Mouse (Mus musculus) kidney, embryonic 15.5 days (tissue): ENCODE results near the gene Cep164. TPM values are rescaled to one million over a fixed set of nuclear protein-coding genes. Genes with fewer than 3 reads are reported as not detected.

Experiments used
- ATAC-seq: fragments of 200-750 bp; cut with Nextera tagmentation; replicated peaks from 2 replicates; pipeline ENCODE4 v1.8.0; 2017; ENCODE audit warnings: moderate TSS enrichment; ENCODE audit not compliant: low FRiP score
- H3K27ac ChIP-seq: fragments of 300-500 bp; sonication (generic); 2 replicates; pipeline ENCODE4 v1.5.1; 2015; ENCODE audit warnings: mild to moderate bottlenecking, inconsistent platforms
- H3K27me3 ChIP-seq: fragments of 300-500 bp; sonication (generic); 2 replicates; pipeline ENCODE4 v1.6.1; 2015; ENCODE audit warnings: inconsistent platforms
- H3K36me3 ChIP-seq: fragments of 300-500 bp; sonication (generic); 2 replicates; pipeline ENCODE4 v1.6.1; 2015; ENCODE audit warnings: inconsistent platforms
- H3K4me1 ChIP-seq: fragments of 300-500 bp; sonication (generic); 2 replicates; pipeline ENCODE4 v1.6.1; 2015; ENCODE audit warnings: inconsistent platforms
- H3K4me2 ChIP-seq: fragments of 300-500 bp; sonication (generic); 2 replicates; pipeline ENCODE4 v1.6.1; 2015; ENCODE audit warnings: moderate library complexity, mild to moderate bottlenecking, inconsistent platforms
- H3K4me3 ChIP-seq: fragments of 300-500 bp; sonication (generic); replicated peaks from 2 replicates; pipeline ENCODE4 v1.5.1; 2015; ENCODE audit warnings: mild to moderate bottlenecking, inconsistent platforms
- H3K9ac ChIP-seq: fragments of 300-500 bp; sonication (generic); 2 replicates; pipeline ENCODE4 v1.6.1; 2015; ENCODE audit warnings: mild to moderate bottlenecking, inconsistent platforms
- H3K9me3 ChIP-seq: fragments of 300-500 bp; sonication (generic); replicated peaks from 2 replicates; pipeline ENCODE4 v1.6.1; 2016; ENCODE audit warnings: inconsistent platforms
- WGBS: fragments of 180-500 bp; shearing (Covaris S2); methylation state at CpG from one replicate; pipeline ENCODE4 v1.1.7; 2015; ENCODE audit warnings: mixed read lengths; 5-methylcytosine and 5-hydroxymethylcytosine counted together
- polyA plus RNA-seq: library from polyadenylated mRNA; unstranded; fragments of >200 nt; fragmentation: Nextera tagmentation; extraction: Ambion mirVana; gene quantifications from 2 replicates; pipeline ENCODE4 v1.2.1, GENCODE M21; 2015

The Cep164 gene
- polyA plus RNA-seq, 1 experiment from 2014 or later, result 30.6 TPM

DNA sequence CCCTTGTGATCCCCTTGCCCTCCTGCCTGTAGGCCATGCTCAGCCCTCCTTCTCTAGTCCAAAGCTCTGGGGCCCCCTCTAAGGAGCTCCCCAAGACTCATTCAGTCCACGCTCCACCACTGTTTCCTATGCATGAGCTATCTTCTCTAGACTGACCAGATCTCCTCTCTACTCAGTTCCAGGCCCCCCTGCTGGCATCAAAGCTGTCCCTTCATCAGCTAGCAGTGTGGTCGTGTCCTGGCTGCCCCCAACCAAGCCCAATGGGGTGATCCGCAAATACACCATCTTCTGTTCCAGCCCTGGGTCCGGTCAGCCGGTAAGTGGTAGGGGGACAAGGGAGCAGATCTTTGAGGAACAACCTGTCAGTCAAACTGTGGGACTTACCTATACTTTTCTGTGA, 96.6 kb downstream of the Cep164 start:
- Histone ChIP-seq H3K27me3 (no peaks in the 10 kb centered on the region), H3K4me3 (no peak overlapping the region), H3K4me1 (no peaks in the 10 kb centered on the region), H3K9me3 (no peaks in the 10 kb centered on the region), H3K27ac (no peak overlapping the region), H3K9ac (no peak overlapping the region), H3K36me3 (no peaks in the 10 kb centered on the region), H3K4me2 (no peak overlapping the region)
- ATAC-seq, result no peak
- WGBS, result 83% methylated on average over 5 of the region's 5 CpGs

DNA sequence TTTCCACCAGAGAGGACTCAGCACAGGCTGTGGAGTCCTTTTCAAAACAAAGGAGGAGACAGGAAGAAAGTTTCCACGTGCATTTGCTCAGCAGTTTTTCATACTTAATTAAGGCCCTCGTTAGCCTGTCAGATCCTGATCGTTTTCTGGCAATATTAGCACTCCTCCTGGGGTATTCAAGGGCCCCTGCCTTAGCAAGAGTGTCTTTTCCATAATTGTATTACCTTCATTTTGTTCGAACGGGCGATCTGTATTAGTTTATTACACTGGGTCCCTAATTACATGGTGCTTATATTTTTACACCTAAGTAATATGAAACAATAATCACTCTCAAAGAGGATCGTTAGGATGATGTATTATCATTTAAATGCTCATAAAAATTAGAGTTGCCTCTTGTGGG, 108.5 kb downstream of the Cep164 start:
- WGBS, result 39% methylated on average over 7 of the region's 7 CpGs
- Histone ChIP-seq H3K9ac (no peak overlapping the region), H3K4me1 (no peaks in the 10 kb centered on the region), H3K27me3 (no peaks in the 10 kb centered on the region), H3K27ac (no peak overlapping the region), H3K4me3 (no peak overlapping the region), H3K9me3 (no peaks in the 10 kb centered on the region), H3K4me2 (no peak overlapping the region), H3K36me3 (no peaks in the 10 kb centered on the region)
- no peak for ATAC-seq

Other genes starting within 250 kb of the Cep164 start
- gene Bace1, start 9.9 kb upstream of the Cep164 start, polyA plus RNA-seq, result 32.9 and 33.9 TPM in 2 replicates
- gene Pcsk7, start 77.8 kb upstream of the Cep164 start, polyA plus RNA-seq, result 19.4 and 22.0 TPM in 2 replicates
- gene Rnf214, start 78.2 kb upstream of the Cep164 start, polyA plus RNA-seq, result 57.4 and 62.3 TPM in 2 replicates
- gene Tagln, start 107.4 kb upstream of the Cep164 start, polyA plus RNA-seq, result 56.4 and 108 TPM in 2 replicates
- gene Sidt2, start 126.6 kb upstream of the Cep164 start, polyA plus RNA-seq, result 37.3 and 39.3 TPM in 2 replicates
- 162 and 170 TPM in 2 replicates for gene Pafah1b2, start 184.0 kb upstream of the Cep164 start, polyA plus RNA-seq
- gene Sik3, start 184.1 kb upstream of the Cep164 start, polyA plus RNA-seq, result 9.9 and 10.2 TPM in 2 replicates